Mouse (Mus musculus) small intestine, adult 2 months (tissue): Measurements from ENCODE around the gene Gm10053. TPM values are rescaled to one million over a fixed set of nuclear protein-coding genes. Genes with fewer than 3 reads are reported as not detected.

Experiments used
- H3K27ac ChIP-seq: fragments of 200-500 bp; 2 replicates; pipeline ENCODE4 v1.5.1; 2012; ENCODE audit warnings: low read depth, low read length, control low read depth, inconsistent platforms; ENCODE audit not compliant: insufficient read depth
- H3K27me3 ChIP-seq: fragments of 200-500 bp; 2 replicates; pipeline ENCODE4 v1.6.1; 2012; ENCODE audit warnings: mild to moderate bottlenecking, moderate library complexity, low read length, inconsistent platforms; ENCODE audit not compliant: control insufficient read depth, insufficient read depth
- H3K36me3 ChIP-seq: fragments of 200-500 bp; 2 replicates; pipeline ENCODE4 v1.6.1; 2012; ENCODE audit warnings: mild to moderate bottlenecking, low read length, control low read depth, inconsistent platforms; ENCODE audit not compliant: control insufficient read depth, insufficient read depth
- H3K4me1 ChIP-seq: fragments of 200-500 bp; 2 replicates; pipeline ENCODE4 v1.6.1; 2012; ENCODE audit warnings: low read length, inconsistent platforms, mixed read lengths; ENCODE audit not compliant: control insufficient read depth, insufficient read depth, insufficient read length
- H3K4me3 ChIP-seq: fragments of 200-500 bp; 2 replicates; pipeline ENCODE4 v1.5.1; 2012; ENCODE audit warnings: low read depth, mild to moderate bottlenecking, control low read depth, inconsistent platforms, low read length, moderate library complexity
- CTCF ChIP-seq: fragments of 200-500 bp; IDR thresholded peaks from 2 replicates; pipeline ENCODE4 v1.5.1; 2012; ENCODE audit warnings: low read depth, mild to moderate bottlenecking, control low read depth, inconsistent platforms, low read length, moderate library complexity, mixed read lengths; ENCODE audit not compliant: insufficient replicate concordance, insufficient read length; ENCODE audit errors: extremely low read depth
- POLR2A ChIP-seq: fragments of 200-500 bp; IDR thresholded peaks from 2 replicates; pipeline ENCODE4 v1.6.1; 2012; ENCODE audit warnings: low read depth, mild to moderate bottlenecking, control low read depth, inconsistent platforms, low read length, moderate library complexity
- WGBS: fragments of 180-500 bp; shearing (Covaris S2); methylation state at CpG from one replicate; pipeline ENCODE4 v1.1.7; 2018; 5-methylcytosine and 5-hydroxymethylcytosine counted together
- polyA plus RNA-seq: library from polyadenylated mRNA; depleted of rRNA; stranded (reverse); fragments of >200 nt; gene quantifications from 2 replicates; pipeline ENCODE4 v1.2.3, GENCODE M21; 2012

Gm10053 gene
- polyA plus RNA-seq, 1 experiment: 5.5 TPM

- TF ChIP-seq CTCF: no peak
- no peak for TF ChIP-seq POLR2A
- WGBS: under 1% methylated on average over 39 of the region's 39 CpGs
- H3K4me1 ChIP-seq: 0 out of 2 replicates have a peak, but pooled peaks cover 2% of the 10 kb centered on the region
- H3K27me3 ChIP-seq: peaks cover 6% of the 10 kb centered on the region
- H3K27ac ChIP-seq: peak within 1 kb of the TSS; percentile 12; the same call in 1 of the 2 replicates
- peak within 1 kb of the TSS; percentile 49 for H3K4me3 ChIP-seq
- H3K36me3 ChIP-seq: no peaks in the 10 kb centered on the region
Measured at GRCm38 (mm10) chr19:24861612-24862451, 13.7 kb upstream of the Gm10053 start, which contains the start of gene Pgm5. Pgm5 (minus strand) TSS chr19:24861855.

GRCm38 (mm10) chr19:24865436-24865835, 10.1 kb upstream of the Gm10053 start:
- H3K4me1 ChIP-seq: 0 out of 2 replicates have a peak, but pooled peaks cover 2% of the 10 kb centered on the region
- no peak overlapping the region for H3K4me3 ChIP-seq
- TF ChIP-seq CTCF (no peak), POLR2A (no peak)
- peaks cover 5% of the 10 kb centered on the region for H3K27me3 ChIP-seq
- H3K27ac ChIP-seq: no peak overlapping the region
- WGBS: 86% methylated on average over 9 of the region's 9 CpGs
- no peaks in the 10 kb centered on the region for H3K36me3 ChIP-seq

GRCm38 (mm10) chr19:24871037-24871635, 4.3 kb upstream of the Gm10053 start:
- 13% methylated on average over 18 of the region's 18 CpGs for WGBS
- H3K27ac ChIP-seq: no peak overlapping the region
- H3K27me3 ChIP-seq: no peaks in the 10 kb centered on the region
- no peaks in the 10 kb centered on the region; the same call in 1 of the 2 replicates for H3K4me1 ChIP-seq
- peak overlapping the region; percentile 25 for H3K4me3 ChIP-seq
- no peak for TF ChIP-seq POLR2A
- TF ChIP-seq CTCF: peak; percentile 87
- no peaks in the 10 kb centered on the region for H3K36me3 ChIP-seq

- no peaks in the 10 kb centered on the region; the same call in 1 of the 2 replicates for H3K4me1 ChIP-seq
- 32% methylated on average over 2 of the region's 2 CpGs for WGBS
- TF ChIP-seq CTCF (no peak), POLR2A (no peak)
- H3K27ac ChIP-seq: no peak overlapping the region
- no peaks in the 10 kb centered on the region for H3K27me3 ChIP-seq
- no peak overlapping the region for H3K4me3 ChIP-seq
- H3K36me3 ChIP-seq: no peaks in the 10 kb centered on the region
Measured at GRCm38 (mm10) chr19:24873873-24874272, 1.6 kb upstream of the Gm10053 start.

GRCm38 (mm10) chr19:24881237-24881636, 5.8 kb downstream of the Gm10053 start:
- H3K27me3 ChIP-seq: no peaks in the 10 kb centered on the region
- no peak for TF ChIP-seq CTCF
- no peak for TF ChIP-seq POLR2A
- WGBS: 66% methylated on average over 4 of the region's 4 CpGs
- H3K27ac ChIP-seq: no peak overlapping the region
- no peaks in the 10 kb centered on the region for H3K4me1 ChIP-seq
- no peaks in the 10 kb centered on the region for H3K36me3 ChIP-seq
- no peak overlapping the region for H3K4me3 ChIP-seq

GRCm38 (mm10) chr19:24885504-24885903, 10.0 kb downstream of the Gm10053 start:
- no peak for TF ChIP-seq POLR2A
- peak; percentile 66; the same call in 1 of the 2 replicates for TF ChIP-seq CTCF
- no peaks in the 10 kb centered on the region for H3K4me1 ChIP-seq
- no peak overlapping the region for H3K27ac ChIP-seq
- 9% methylated on average over 5 of the region's 5 CpGs for WGBS
- no peaks in the 10 kb centered on the region; the same call in 1 of the 2 replicates for H3K27me3 ChIP-seq
- H3K36me3 ChIP-seq: no peaks in the 10 kb centered on the region
- H3K4me3 ChIP-seq: no peak overlapping the region

DNA sequence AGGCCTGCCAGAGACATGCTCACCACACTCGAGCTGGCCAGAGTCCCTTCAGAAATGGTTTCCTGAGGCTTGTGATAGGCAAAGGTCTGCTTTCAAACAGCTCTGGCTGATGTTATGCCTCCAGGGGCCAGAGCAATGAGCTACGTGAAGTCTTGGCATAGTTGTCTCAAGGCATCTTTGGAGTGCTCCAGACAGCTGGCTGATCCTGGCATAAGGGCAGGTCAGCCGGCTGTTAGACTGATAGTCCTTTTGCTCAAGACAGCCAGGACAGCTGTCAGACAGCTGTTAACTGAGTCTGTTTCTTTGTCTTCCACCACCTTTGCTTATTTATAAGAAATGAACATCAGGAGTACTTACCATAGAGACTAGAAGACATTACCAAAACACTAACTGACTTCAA, 11.4 kb downstream of the Gm10053 start:
- no peaks in the 10 kb centered on the region for H3K36me3 ChIP-seq
- no peaks in the 10 kb centered on the region for H3K4me1 ChIP-seq
- TF ChIP-seq CTCF (no peak), POLR2A (no peak)
- H3K27me3 ChIP-seq: no peaks in the 10 kb centered on the region; the same call in 1 of the 2 replicates
- H3K4me3 ChIP-seq: no peak overlapping the region
- WGBS: 71% methylated on average over 3 of the region's 3 CpGs
- H3K27ac ChIP-seq: no peak overlapping the region
